Mouse (Mus musculus) adrenal gland, postnatal 36 days (tissue): ENCODE data around the gene Slc23a2. TPM values are rescaled to one million over a fixed set of nuclear protein-coding genes. Genes with fewer than 3 reads are reported as not detected.

Experiments
- DNase-seq, 2 experiments: peaks; one replicate each; pipeline ENCODE4 v3.0.0; 2021; ENCODE audit warnings: mixed read lengths in 1 of 2
- long read RNA-seq, 2 experiments: library from polyadenylated mRNA; stranded (forward); transcript quantifications; one replicate each; pipeline ENCODE4 v2.0.0; 2021; ENCODE audit warnings: borderline sequencing depth in 2 of 2
- total RNA-seq, 2 experiments: library from RNA; stranded (reverse); gene quantifications; 2 replicates each; pipeline ENCODE4 v1.2.3; 2021

The Slc23a2 gene
- total RNA-seq = 100 to 1,000 TPM in 1 of 2 experiments, 10 to 100 TPM in 1; 85.9 to 282 TPM
- long read RNA-seq, experiment 1, partial matches to known transcripts = 0 of 9 reads
- long read RNA-seq, experiment 1, other reads (novel, unspliced or antisense) = 9 of 9 reads
- long read RNA-seq, experiment 2, full-length matches to known transcripts = 1 of 4 reads
- long read RNA-seq, experiment 2, partial matches to known transcripts = 0 of 4 reads
- long read RNA-seq, experiment 2, other reads (novel, unspliced or antisense) = 3 of 4 reads

- peak; percentile 63 to 84 for DNase-seq
Observed at GRCm38 (mm10) chr2:132144971-132145691, at the start of gene Slc23a2. Slc23a2 (minus strand) TSS chr2:132145108.

GRCm38 (mm10) chr2:132190602-132191161 lies 45.8 kb upstream of the Slc23a2 start:
- DNase-seq = no peak

- peak; percentile 25 to 37 for DNase-seq
Observed at GRCm38 (mm10) chr2:132183874-132184273, 39.0 kb upstream of the Slc23a2 start.

GRCm38 (mm10) chr2:132180463-132181205 lies 35.7 kb upstream of the Slc23a2 start:
- peak; percentile 25 to 36 for DNase-seq

- no peak for DNase-seq
Observed at GRCm38 (mm10) chr2:132179371-132179770, 34.5 kb upstream of the Slc23a2 start.

GRCm38 (mm10) chr2:132177406-132177805 lies 32.5 kb upstream of the Slc23a2 start:
- no peak for DNase-seq

- DNase-seq = peak; percentile 60 to 61
Observed at GRCm38 (mm10) chr2:132176289-132176848, 31.5 kb upstream of the Slc23a2 start.

GRCm38 (mm10) chr2:132174048-132174447 lies 29.1 kb upstream of the Slc23a2 start:
- DNase-seq = no peak

GRCm38 (mm10) chr2:132171939-132172338 lies 27.0 kb upstream of the Slc23a2 start:
- DNase-seq = no peak

- DNase-seq = peak; percentile 43 to 56
Observed at GRCm38 (mm10) chr2:132169150-132169549, 24.2 kb upstream of the Slc23a2 start.

GRCm38 (mm10) chr2:132163626-132164025 lies 18.7 kb upstream of the Slc23a2 start:
- DNase-seq = no peak

- DNase-seq = no peak
Observed at GRCm38 (mm10) chr2:132157482-132157881, 12.6 kb upstream of the Slc23a2 start.

GRCm38 (mm10) chr2:132152670-132153069 lies 7.8 kb upstream of the Slc23a2 start:
- DNase-seq = peak; percentile 71 to 73

GRCm38 (mm10) chr2:132151592-132151991 lies 6.7 kb upstream of the Slc23a2 start:
- peak in 1 of 2 experiments; percentile 35 for DNase-seq

- no peak for DNase-seq
Observed at GRCm38 (mm10) chr2:132150926-132151325, 6.0 kb upstream of the Slc23a2 start.

GRCm38 (mm10) chr2:132146502-132146901 lies 1.6 kb upstream of the Slc23a2 start:
- peak; percentile 39 to 57 for DNase-seq

- peak; percentile 19 to 47 for DNase-seq
Observed at GRCm38 (mm10) chr2:132143943-132144927, 673 bp downstream of the Slc23a2 start.

- DNase-seq = no peak
Observed at GRCm38 (mm10) chr2:132142606-132143005, 2.3 kb downstream of the Slc23a2 start.

- DNase-seq = peak; percentile 27 to 36
Observed at GRCm38 (mm10) chr2:132140536-132140935, 4.4 kb downstream of the Slc23a2 start.

GRCm38 (mm10) chr2:132139099-132139498 lies 5.8 kb downstream of the Slc23a2 start:
- no peak for DNase-seq
